Mouse (Mus musculus) mature B cell (primary cell): Measurements from ENCODE around the gene Adam33.

Experiments used
- in situ Hi-C: fragments of 300-500 bp; cut with MboI; formaldehyde crosslinking; loops from 2 replicates; pipeline ENCODE4 v1.14.3; 2019

The Adam33 gene

DNA sequence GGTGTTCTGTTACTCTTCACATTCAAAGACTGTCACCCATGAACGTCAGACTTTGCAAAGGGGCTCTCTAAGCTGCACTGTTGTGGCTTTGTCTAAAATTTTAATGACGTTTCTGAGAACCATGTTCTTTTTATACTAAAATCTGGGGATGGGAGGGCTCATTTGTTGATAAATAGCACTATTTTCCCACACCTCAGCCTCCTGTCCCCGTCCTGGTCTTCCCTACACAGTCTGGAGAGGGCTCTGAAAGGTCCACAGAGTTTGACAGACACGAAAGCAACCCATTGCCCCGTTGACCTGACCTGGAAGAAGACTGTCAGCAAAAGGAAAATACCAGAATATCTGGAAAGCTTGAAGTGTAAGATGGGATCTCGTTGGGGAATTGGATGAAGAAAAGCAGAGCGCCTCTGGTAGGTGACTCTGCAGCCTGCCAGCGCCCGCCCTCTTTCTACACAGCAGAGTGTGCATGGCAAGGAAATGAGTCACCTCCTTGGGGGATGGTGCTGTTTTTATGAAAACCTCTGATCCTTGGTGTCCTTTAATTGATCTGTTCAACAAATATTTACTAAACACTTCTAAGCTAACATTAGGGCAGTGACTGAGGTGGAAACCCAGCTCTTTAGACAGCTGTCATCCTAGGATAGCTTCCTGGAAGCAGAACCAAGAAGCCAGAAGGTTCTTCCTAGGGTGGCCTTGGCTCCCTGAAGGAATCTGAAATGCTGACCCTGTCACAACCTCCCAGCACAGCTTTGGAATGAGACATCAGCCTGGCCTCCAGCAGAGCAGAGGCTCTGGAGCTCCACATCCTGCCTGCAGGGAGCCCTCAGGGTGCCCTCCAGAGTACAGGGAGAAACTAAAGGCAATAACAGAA, 34.3 kb downstream of the Adam33 start:
- in situ Hi-C loops = no loop called here

DNA sequence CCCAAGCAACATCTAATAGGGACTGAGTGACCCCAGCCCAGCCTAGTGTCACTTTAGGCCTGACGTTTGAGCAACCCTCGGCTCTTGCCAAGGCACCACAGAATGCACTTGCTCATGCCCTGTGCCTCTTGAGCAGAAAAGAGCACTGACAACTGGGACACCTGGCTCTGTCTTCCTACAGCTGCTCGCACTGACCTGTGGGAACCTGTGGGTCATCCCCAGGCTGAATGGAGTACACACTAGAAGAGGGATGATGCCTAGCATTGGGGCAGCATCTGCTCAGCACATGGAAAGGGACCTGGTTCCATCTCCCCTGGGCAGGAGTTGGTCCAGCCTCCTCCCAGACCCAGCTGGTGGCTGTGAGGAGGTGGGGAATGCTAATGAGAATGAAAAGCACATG, 36.7 kb downstream of the Adam33 start:
- in situ Hi-C loops = no loop called here

DNA sequence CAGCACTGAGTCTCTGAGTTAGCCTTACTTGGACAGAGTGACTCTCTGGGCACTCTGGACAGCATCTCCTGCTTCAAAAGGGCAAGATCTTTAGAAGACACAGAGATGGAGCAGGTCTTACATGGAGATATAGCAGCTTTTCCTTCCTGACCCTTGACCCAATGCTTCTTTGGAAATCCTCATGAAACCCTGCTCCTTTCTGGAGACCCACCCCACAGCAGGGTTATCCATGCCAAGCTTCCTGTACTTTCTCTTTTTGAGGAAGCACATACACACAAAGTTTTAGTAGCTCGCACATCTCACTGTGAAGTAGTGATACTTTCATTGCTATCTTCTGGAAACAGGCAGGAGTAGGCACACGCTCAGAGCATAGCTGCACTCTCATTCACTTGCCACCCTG, 38.4 kb downstream of the Adam33 start:
- in situ Hi-C loops = no loop called here

DNA sequence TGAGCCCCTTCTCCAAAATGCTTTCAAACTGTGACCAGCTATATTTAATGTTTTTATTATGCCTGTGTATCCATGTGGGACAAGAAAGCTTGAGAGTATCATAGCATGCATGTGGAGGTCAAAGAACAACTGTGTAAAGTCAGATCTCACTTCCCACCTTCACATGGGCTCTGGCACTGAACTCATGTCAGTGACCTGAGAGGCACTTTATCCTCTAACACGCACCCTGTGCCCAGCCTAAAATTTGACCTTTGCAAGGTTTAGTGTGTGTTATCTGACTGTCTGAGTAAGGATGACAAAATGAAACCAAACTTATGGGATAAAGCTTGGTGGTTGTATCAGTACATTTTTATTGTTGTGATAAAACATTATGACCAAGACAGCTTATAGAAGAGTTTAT, 53.0 kb downstream of the Adam33 start:
- in situ Hi-C loops = no loop called here

DNA sequence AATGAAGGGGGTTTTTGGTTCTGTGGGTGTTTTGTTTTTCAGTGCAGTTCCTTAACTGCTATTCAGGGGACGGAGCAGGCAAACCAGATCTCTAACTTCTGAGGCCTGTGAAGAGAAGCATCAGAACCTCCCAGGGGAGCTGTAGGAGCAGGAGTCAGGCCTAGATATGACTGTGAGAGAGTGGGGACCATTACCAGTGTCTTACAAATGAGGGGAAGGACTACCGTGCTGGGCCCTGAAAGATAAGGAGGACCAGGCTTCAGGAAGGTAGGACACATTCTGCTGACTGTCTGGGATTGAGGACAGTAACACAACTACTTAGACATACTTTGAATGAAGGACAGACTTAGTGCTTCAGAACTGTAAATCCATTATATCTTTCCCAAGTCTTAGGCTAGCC, 54.5 kb downstream of the Adam33 start:
- in situ Hi-C loops = no loop called here
